Mouse (Mus musculus) brown adipose tissue, adult 24 weeks (tissue): ENCODE data around the gene Mlip. TPM values are rescaled to one million over a fixed set of nuclear protein-coding genes. Genes with fewer than 3 reads are reported as not detected.
"Not testable (repeated sequence)": the region's sequence is repeated elsewhere in the genome, so short reads cannot be mapped to it uniquely, and the experiment has no call there.

Experiments
- H3K27ac ChIP-seq: fragments of 200-500 bp; replicated peaks from 2 replicates; pipeline ENCODE4 v1.5.1; 2012; ENCODE audit warnings: low read depth, mild to moderate bottlenecking, low read length
- H3K4me1 ChIP-seq: fragments of 200-500 bp; 2 replicates; pipeline ENCODE4 v1.6.1; 2012; ENCODE audit warnings: low read length, mixed read lengths; ENCODE audit not compliant: control insufficient read depth, insufficient read depth, insufficient read length
- H3K4me3 ChIP-seq: fragments of 200-500 bp; 2 replicates; pipeline ENCODE4 v1.5.1; 2012; ENCODE audit warnings: low read depth, mild to moderate bottlenecking, low read length, moderate library complexity; ENCODE audit not compliant: insufficient read depth
- polyA plus RNA-seq: library from polyadenylated mRNA; stranded (reverse); fragments of >200 nt; gene quantifications from 2 replicates; pipeline ENCODE4 v1.2.4, GENCODE M21; 2012; ENCODE audit not compliant: missing spikeins, insufficient read depth, insufficient read length

Gene Mlip
- polyA plus RNA-seq, 1 experiment, result 5.0 TPM

- H3K4me3 ChIP-seq, result no peak overlapping the region
- no peaks in the 10 kb centered on the region for H3K4me1 ChIP-seq
- no peak overlapping the region for H3K27ac ChIP-seq
Measured at GRCm38 (mm10) chr9:77175870-77176269, 176.9 kb downstream of the Mlip start.

- no peak overlapping the region for H3K27ac ChIP-seq
- no peak overlapping the region for H3K4me3 ChIP-seq
- no peaks in the 10 kb centered on the region for H3K4me1 ChIP-seq
Measured at GRCm38 (mm10) chr9:77172044-77172443, 180.7 kb downstream of the Mlip start.

GRCm38 (mm10) chr9:77165877-77166276, 186.9 kb downstream of the Mlip start:
- no peaks in the 10 kb centered on the region for H3K4me1 ChIP-seq
- H3K27ac ChIP-seq, result no peak overlapping the region
- H3K4me3 ChIP-seq, result no peak overlapping the region

- Histone ChIP-seq H3K4me3 (no peak overlapping the region), H3K4me1 (no peaks in the 10 kb centered on the region), H3K27ac (no peak overlapping the region)
Measured at GRCm38 (mm10) chr9:77161764-77162163, 191.0 kb downstream of the Mlip start.

- no peaks in the 10 kb centered on the region for H3K4me1 ChIP-seq
- no peak overlapping the region for H3K27ac ChIP-seq
- no peak overlapping the region for H3K4me3 ChIP-seq
Measured at GRCm38 (mm10) chr9:77160277-77160926, 192.4 kb downstream of the Mlip start.

- H3K27ac ChIP-seq, result no peak overlapping the region
- H3K4me1 ChIP-seq, result no peaks in the 10 kb centered on the region
- H3K4me3 ChIP-seq, result no peak overlapping the region
Measured at GRCm38 (mm10) chr9:77148518-77149257, 204.1 kb downstream of the Mlip start.

- Histone ChIP-seq H3K27ac (no peak overlapping the region), H3K4me1 (no peaks in the 10 kb centered on the region; the same call in 1 of the 2 replicates), H3K4me3 (no peak overlapping the region)
Measured at GRCm38 (mm10) chr9:77119735-77120134, 233.0 kb downstream of the Mlip start.

GRCm38 (mm10) chr9:77096886-77097285, 255.9 kb downstream of the Mlip start:
- H3K4me3 ChIP-seq, result no peak overlapping the region
- H3K4me1 ChIP-seq, result no peaks in the 10 kb centered on the region
- no peak overlapping the region for H3K27ac ChIP-seq

- H3K4me3 ChIP-seq, H3K27ac ChIP-seq: not testable (repeated sequence)
Measured at GRCm38 (mm10) chr9:77083221-77083620, 269.5 kb downstream of the Mlip start.

GRCm38 (mm10) chr9:77071676-77072075, 281.1 kb downstream of the Mlip start:
- Histone ChIP-seq H3K27ac (no peak overlapping the region), H3K4me3 (no peak overlapping the region), H3K4me1 (no peaks in the 10 kb centered on the region)

More at GRCm38 (mm10) chr9:77083221-77083620, 269.5 kb downstream of the Mlip start:
- H3K4me1 ChIP-seq, result not testable (repeated sequence)

- H3K27ac ChIP-seq, result no peak overlapping the region
- H3K4me3 ChIP-seq, result no peak overlapping the region
- no peaks in the 10 kb centered on the region for H3K4me1 ChIP-seq
Measured at GRCm38 (mm10) chr9:77056611-77057010, 296.2 kb downstream of the Mlip start.

GRCm38 (mm10) chr9:77054426-77055193, 298.2 kb downstream of the Mlip start:
- Histone ChIP-seq H3K4me1 (no peaks in the 10 kb centered on the region), H3K27ac (no peak overlapping the region), H3K4me3 (no peak overlapping the region)

Other genes with a start within 250 kb of the Mlip start
- 1.6 and 3.3 TPM in 2 replicates for gene Lrrc1, start 191.9 kb upstream of the Mlip start, polyA plus RNA-seq